Mouse (Mus musculus): ENCODE measurements at regions not wholly inside any gene's neighbourhood (a gene's known extent, or its start where the extent isn't known, plus 50 kb on each side); places are given as distances from the start of the nearest gene placed in this dataset.
"Not testable (repeated sequence)": the region's sequence is repeated elsewhere in the genome, so short reads cannot be mapped to it uniquely, and the experiment has no call there.

GRCm38 (mm10) chr16:93333654-93334053 lies 270.2 kb downstream of the Setd4 start:
- H3K9me3 ChIP-seq (replicated peaks), result no peaks in the 10 kb centered on the region
- H3K4me1 ChIP-seq (replicated peaks), result no peaks in the 10 kb centered on the region; the same call in 1 of the 2 replicates
- H3K9ac ChIP-seq, result no peak overlapping the region
- peaks cover 32% of the 10 kb centered on the region for H3K27me3 ChIP-seq
- no peak overlapping the region for H3K27ac ChIP-seq
- ATAC-seq (replicated peaks; ENCODE audit: insufficient number of reproducible peaks, insufficient read depth, low FRiP score, low read depth), result no peak
- WGBS, result 59% methylated on average over 6 of the region's 6 CpGs
- H3K4me2 ChIP-seq, result no peak overlapping the region
- no peak overlapping the region for H3K4me3 ChIP-seq
- no peaks in the 10 kb centered on the region for H3K36me3 ChIP-seq

GRCm38 (mm10) chr16:93328680-93329395 lies 275.0 kb downstream of the Setd4 start:
- no peak for ATAC-seq (replicated peaks; ENCODE audit: insufficient number of reproducible peaks, insufficient read depth, low FRiP score, low read depth)
- no peaks in the 10 kb centered on the region for H3K9me3 ChIP-seq (replicated peaks)
- no peaks in the 10 kb centered on the region for H3K36me3 ChIP-seq
- H3K27ac ChIP-seq, result no peak overlapping the region
- H3K4me2 ChIP-seq, result no peak overlapping the region
- peaks cover 26% of the 10 kb centered on the region for H3K27me3 ChIP-seq
- no peak overlapping the region for H3K9ac ChIP-seq
- WGBS, result 27% methylated on average over 13 of the region's 13 CpGs
- no peak overlapping the region for H3K4me3 ChIP-seq
- no peaks in the 10 kb centered on the region for H3K4me1 ChIP-seq (replicated peaks)

- H3K9ac ChIP-seq, result no peak overlapping the region
- H3K36me3 ChIP-seq, result no peaks in the 10 kb centered on the region
- H3K27me3 ChIP-seq, result peaks cover 7% of the 10 kb centered on the region; the same call in 1 of the 2 replicates
- WGBS, result 73% methylated on average over 5 of the region's 5 CpGs
- no peaks in the 10 kb centered on the region for H3K4me1 ChIP-seq (replicated peaks)
- no peaks in the 10 kb centered on the region for H3K9me3 ChIP-seq (replicated peaks)
- H3K4me3 ChIP-seq, result no peak overlapping the region
- no peak for ATAC-seq (replicated peaks; ENCODE audit: insufficient number of reproducible peaks, insufficient read depth, low FRiP score, low read depth)
- H3K27ac ChIP-seq, result no peak overlapping the region
- no peak overlapping the region for H3K4me2 ChIP-seq
These were observed 279.0 kb downstream of the Setd4 start for GRCm38 (mm10) chr16:93324911-93325310.

GRCm38 (mm10) chr16:93323172-93323571 lies 280.7 kb downstream of the Setd4 start:
- 60% methylated on average over 5 of the region's 5 CpGs for WGBS
- Histone ChIP-seq H3K4me2 (no peak overlapping the region), H3K4me3 (no peak overlapping the region), H3K9ac (no peak overlapping the region), H3K36me3 (no peaks in the 10 kb centered on the region), H3K9me3 (replicated peaks) (no peaks in the 10 kb centered on the region), H3K4me1 (replicated peaks) (no peaks in the 10 kb centered on the region), H3K27ac (no peak overlapping the region), H3K27me3 (no peaks in the 10 kb centered on the region)
- no peak for ATAC-seq (replicated peaks; ENCODE audit: insufficient number of reproducible peaks, insufficient read depth, low FRiP score, low read depth)

GRCm38 (mm10) chr16:93319581-93319980 lies 284.3 kb downstream of the Setd4 start:
- Histone ChIP-seq H3K27me3 (no peaks in the 10 kb centered on the region), H3K9me3 (replicated peaks) (no peaks in the 10 kb centered on the region), H3K27ac (no peak overlapping the region), H3K4me2 (no peak overlapping the region), H3K4me3 (no peak overlapping the region), H3K36me3 (no peaks in the 10 kb centered on the region), H3K4me1 (replicated peaks) (no peaks in the 10 kb centered on the region), H3K9ac (no peak overlapping the region)
- whole genome bisulfite sequencing, result 60% methylated on average over 5 of the region's 5 CpGs
- ATAC-seq (replicated peaks; ENCODE audit: insufficient number of reproducible peaks, insufficient read depth, low FRiP score, low read depth), result no peak

GRCm38 (mm10) chr16:93311644-93312043 lies 292.2 kb downstream of the Setd4 start:
- Histone ChIP-seq H3K4me1 (replicated peaks) (no peaks in the 10 kb centered on the region), H3K9ac (no peak overlapping the region), H3K27me3 (peaks cover 4% of the 10 kb centered on the region; the same call in 1 of the 2 replicates), H3K4me3 (no peak overlapping the region), H3K4me2 (no peak overlapping the region), H3K27ac (no peak overlapping the region), H3K9me3 (replicated peaks) (no peaks in the 10 kb centered on the region), H3K36me3 (no peaks in the 10 kb centered on the region)
- no peak for ATAC-seq (replicated peaks; ENCODE audit: insufficient number of reproducible peaks, insufficient read depth, low FRiP score, low read depth)
- WGBS, result 77% methylated on average over 12 of the region's 12 CpGs

- ATAC-seq (replicated peaks; ENCODE audit: insufficient number of reproducible peaks, insufficient read depth, low FRiP score, low read depth), result no peak
- H3K36me3 ChIP-seq, result no peaks in the 10 kb centered on the region
- H3K4me1 ChIP-seq (replicated peaks), result no peaks in the 10 kb centered on the region
- no peaks in the 10 kb centered on the region for H3K9me3 ChIP-seq (replicated peaks)
- no peak overlapping the region for H3K27ac ChIP-seq
- no peak overlapping the region for H3K9ac ChIP-seq
- 93% methylated on average over 2 of the region's 2 CpGs for WGBS
- no peak overlapping the region for H3K4me3 ChIP-seq
- peaks cover 4% of the 10 kb centered on the region; the same call in 1 of the 2 replicates for H3K27me3 ChIP-seq
- H3K4me2 ChIP-seq, result no peak overlapping the region
These were observed 295.1 kb downstream of the Setd4 start for GRCm38 (mm10) chr16:93308666-93309360.

GRCm38 (mm10) chr16:93306951-93307350 lies 296.9 kb downstream of the Setd4 start:
- Histone ChIP-seq H3K4me1 (replicated peaks) (no peaks in the 10 kb centered on the region), H3K27me3 (no peaks in the 10 kb centered on the region), H3K9ac (no peak overlapping the region), H3K4me3 (no peak overlapping the region), H3K4me2 (no peak overlapping the region), H3K27ac (no peak overlapping the region), H3K36me3 (no peaks in the 10 kb centered on the region), H3K9me3 (replicated peaks) (no peaks in the 10 kb centered on the region)
- no peak for ATAC-seq (replicated peaks; ENCODE audit: insufficient number of reproducible peaks, insufficient read depth, low FRiP score, low read depth)
- 89% methylated on average over 18 of the region's 18 CpGs for WGBS

- not testable (repeated sequence) for H3K36me3 ChIP-seq; H3K4me3 ChIP-seq; H3K9me3 ChIP-seq (replicated peaks); H3K9ac ChIP-seq; H3K4me1 ChIP-seq (replicated peaks); H3K27me3 ChIP-seq; H3K4me2 ChIP-seq; H3K27ac ChIP-seq; ATAC-seq (replicated peaks; ENCODE audit: insufficient number of reproducible peaks, insufficient read depth, low FRiP score, low read depth)
- 74% methylated on average over 7 of the region's 7 CpGs for WGBS
These were observed 297.7 kb downstream of the Setd4 start for GRCm38 (mm10) chr16:93306140-93306539.

GRCm38 (mm10) chr16:93294430-93294829 lies 309.4 kb downstream of the Setd4 start:
- H3K27me3 ChIP-seq, result peaks cover 21% of the 10 kb centered on the region
- H3K4me3 ChIP-seq, result no peak overlapping the region
- no peak for ATAC-seq (replicated peaks; ENCODE audit: insufficient number of reproducible peaks, insufficient read depth, low FRiP score, low read depth)
- H3K27ac ChIP-seq, result no peak overlapping the region
- no peaks in the 10 kb centered on the region for H3K4me1 ChIP-seq (replicated peaks)
- H3K9me3 ChIP-seq (replicated peaks), result no peaks in the 10 kb centered on the region
- no peak overlapping the region for H3K4me2 ChIP-seq
- no peak overlapping the region for H3K9ac ChIP-seq
- WGBS, result 26% methylated on average over 5 of the region's 5 CpGs
- no peaks in the 10 kb centered on the region for H3K36me3 ChIP-seq

- Histone ChIP-seq H3K36me3 (no peaks in the 10 kb centered on the region), H3K27ac (no peak overlapping the region), H3K27me3 (peaks cover 21% of the 10 kb centered on the region), H3K9me3 (replicated peaks) (no peaks in the 10 kb centered on the region), H3K4me3 (no peak overlapping the region), H3K4me1 (replicated peaks) (no peaks in the 10 kb centered on the region), H3K9ac (no peak overlapping the region), H3K4me2 (no peak overlapping the region)
- WGBS, result 22% methylated on average over 13 of the region's 13 CpGs
- peak; percentile 47; the same call in 1 of the 2 replicates for ATAC-seq (replicated peaks; ENCODE audit: insufficient number of reproducible peaks, insufficient read depth, low FRiP score, low read depth)
These were observed 310.8 kb downstream of the Setd4 start for GRCm38 (mm10) chr16:93292965-93293653.

Data from heart, embryonic 15.5 days (tissue).